Mouse (Mus musculus): Measurements from ENCODE around the gene Plin5. TPM values are rescaled to one million over a fixed set of nuclear protein-coding genes. Genes with fewer than 3 reads are reported as not detected.

Gene Plin5
- polyA plus RNA-seq, 1 experiment from 2014 or later: 0.15 TPM

DNA sequence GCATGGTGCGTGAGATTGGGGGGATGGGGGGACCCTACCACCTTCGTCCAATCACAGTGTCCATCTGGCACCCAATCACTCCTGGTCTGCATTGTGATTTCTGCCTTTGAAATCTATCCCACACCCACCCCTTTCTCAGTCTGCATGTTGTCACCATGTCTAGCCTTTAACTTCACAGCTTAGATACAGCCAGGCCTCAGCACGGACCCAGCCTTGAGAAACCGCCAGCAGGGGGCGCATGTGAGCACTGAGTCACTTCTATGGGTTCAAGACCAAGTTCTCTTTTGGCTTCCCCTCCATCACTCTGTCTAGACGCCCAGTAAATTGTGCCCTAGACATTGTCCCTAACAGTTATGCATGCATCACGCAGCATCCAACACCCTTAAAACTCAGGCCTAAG, 14.4 kb upstream of the Plin5 start:
- Histone ChIP-seq H3K4me3 (no peak overlapping the region), H3K9ac (no peak overlapping the region), H3K9me3 (no peaks in the 10 kb centered on the region), H3K4me2 (replicated peaks) (no peak overlapping the region), H3K27me3 (0 out of 2 replicates have a peak, but pooled peaks cover 5% of the 10 kb centered on the region), H3K36me3 (no peaks in the 10 kb centered on the region), H3K27ac (no peak overlapping the region), H3K4me1 (peaks cover 25% of the 10 kb centered on the region)
- no peak for ATAC-seq (ENCODE audit: insufficient number of reproducible peaks, insufficient read depth, low FRiP score, low TSS enrichment)
- 44% methylated on average over 7 of the region's 7 CpGs for WGBS

DNA sequence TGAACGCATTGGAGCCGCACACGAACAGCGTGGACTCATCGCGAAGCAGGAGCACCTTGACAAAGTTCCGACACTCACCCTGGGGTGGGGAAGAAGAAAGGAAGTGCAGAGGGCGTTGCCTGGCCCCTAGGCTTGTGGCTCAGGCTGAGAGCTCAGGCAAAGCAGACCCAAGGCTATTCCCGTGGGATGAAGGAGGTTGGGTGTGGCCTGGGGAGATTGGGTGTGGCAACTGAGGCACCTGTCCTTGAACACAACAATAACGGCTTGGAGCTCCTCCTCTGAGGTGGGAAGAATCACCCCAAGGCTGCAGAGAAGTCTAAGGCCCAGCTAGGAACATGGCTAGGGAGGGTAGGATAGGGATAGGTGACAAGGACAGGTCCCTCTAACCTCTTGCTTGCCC, 13.7 kb upstream of the Plin5 start:
- ATAC-seq (ENCODE audit: insufficient number of reproducible peaks, insufficient read depth, low FRiP score, low TSS enrichment): no peak
- WGBS: 88% methylated on average over 10 of the region's 10 CpGs
- no peak overlapping the region for H3K9ac ChIP-seq

DNA sequence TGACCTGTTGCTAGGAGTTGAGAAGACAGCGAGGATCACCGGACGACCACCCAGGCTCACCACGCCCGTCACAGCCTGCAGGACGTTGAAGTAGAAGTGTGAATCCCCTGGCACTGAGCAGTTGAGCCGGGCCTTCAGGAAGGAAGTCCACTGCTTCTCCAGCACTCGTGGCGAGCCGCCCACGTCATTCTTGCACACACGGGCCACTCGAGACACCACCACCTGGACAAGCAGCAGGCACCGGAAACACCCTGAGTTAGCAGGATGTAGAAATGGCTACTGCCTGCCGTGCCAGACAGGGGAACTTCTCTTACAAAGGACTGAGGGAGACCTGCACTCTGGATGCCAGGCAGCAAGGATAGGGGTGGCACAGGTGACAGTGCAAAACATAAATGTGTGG, 10.8 kb upstream of the Plin5 start:
- H3K4me2 ChIP-seq (replicated peaks): no peak overlapping the region
- 87% methylated on average over 15 of the region's 15 CpGs for WGBS
- peaks cover 16% of the 10 kb centered on the region for H3K27me3 ChIP-seq
- H3K36me3 ChIP-seq: no peaks in the 10 kb centered on the region
- H3K9ac ChIP-seq: no peak overlapping the region
- no peak overlapping the region for H3K27ac ChIP-seq
- peaks cover 9% of the 10 kb centered on the region for H3K4me1 ChIP-seq
- H3K4me3 ChIP-seq: no peak overlapping the region
- no peak for ATAC-seq (ENCODE audit: insufficient number of reproducible peaks, insufficient read depth, low FRiP score, low TSS enrichment)
- peaks cover 2% of the 10 kb centered on the region; the same call in 1 of the 2 replicates for H3K9me3 ChIP-seq

More for the DNA sequence above, 13.7 kb upstream of the Plin5 start:
- Histone ChIP-seq H3K4me3 (no peak overlapping the region), H3K27ac (no peak overlapping the region), H3K4me1 (peaks cover 25% of the 10 kb centered on the region), H3K4me2 (replicated peaks) (no peak overlapping the region), H3K36me3 (no peaks in the 10 kb centered on the region), H3K9me3 (no peaks in the 10 kb centered on the region), H3K27me3 (0 out of 2 replicates have a peak, but pooled peaks cover 5% of the 10 kb centered on the region)

DNA sequence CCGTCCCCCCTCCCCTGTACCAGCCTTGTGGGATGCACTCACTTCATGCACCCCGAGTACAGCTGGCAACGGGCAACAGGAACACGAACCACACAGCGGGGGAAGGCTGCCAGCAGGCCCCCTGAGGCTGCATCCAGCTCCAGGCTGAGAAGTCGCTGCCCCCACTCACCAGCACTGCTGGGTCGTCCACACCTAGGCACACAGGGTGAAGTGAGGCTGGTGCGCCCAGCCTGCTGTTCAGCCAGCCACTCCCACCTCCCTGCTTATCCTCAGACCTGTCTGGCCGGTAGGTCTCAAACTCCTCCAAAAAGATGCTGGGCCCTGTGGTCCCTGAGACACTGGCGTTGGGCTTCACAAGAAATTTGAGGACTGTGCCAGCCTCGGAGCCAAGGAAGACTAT, 8.8 kb upstream of the Plin5 start:
- Histone ChIP-seq H3K9me3 (peaks cover 15% of the 10 kb centered on the region), H3K4me2 (replicated peaks) (no peak overlapping the region), H3K27me3 (peaks cover 37% of the 10 kb centered on the region), H3K27ac (no peak overlapping the region), H3K4me1 (peaks cover 9% of the 10 kb centered on the region), H3K9ac (no peak overlapping the region), H3K4me3 (no peak overlapping the region), H3K36me3 (no peaks in the 10 kb centered on the region)
- ATAC-seq (ENCODE audit: insufficient number of reproducible peaks, insufficient read depth, low FRiP score, low TSS enrichment): no peak
- WGBS: 63% methylated on average over 11 of the region's 11 CpGs

DNA sequence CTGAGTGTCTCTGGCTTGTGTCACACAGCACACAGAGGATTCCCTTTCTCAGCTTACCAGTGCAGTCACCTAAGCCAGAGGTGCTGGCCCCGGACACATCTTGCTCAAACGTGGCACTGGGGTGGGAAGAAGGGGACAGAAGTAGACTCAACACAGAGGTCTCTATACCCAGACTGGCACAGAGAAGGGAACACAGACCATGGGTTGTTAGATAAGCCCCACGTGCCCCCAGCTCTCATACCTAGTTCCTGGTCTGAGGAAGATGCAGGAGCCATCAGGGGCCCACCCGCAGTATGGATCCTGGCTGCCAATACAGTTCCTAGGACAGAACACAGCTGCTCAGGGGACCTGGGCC, 7.9 kb upstream of the Plin5 start:
- Histone ChIP-seq H3K4me3 (no peak overlapping the region), H3K4me2 (replicated peaks) (no peak overlapping the region), H3K4me1 (peaks cover 13% of the 10 kb centered on the region), H3K27ac (no peak overlapping the region), H3K36me3 (no peaks in the 10 kb centered on the region), H3K27me3 (peaks cover 46% of the 10 kb centered on the region), H3K9me3 (peaks cover 15% of the 10 kb centered on the region), H3K9ac (no peak overlapping the region)
- no peak for ATAC-seq (ENCODE audit: insufficient number of reproducible peaks, insufficient read depth, low FRiP score, low TSS enrichment)
- WGBS: 77% methylated on average over 4 of the region's 4 CpGs

DNA sequence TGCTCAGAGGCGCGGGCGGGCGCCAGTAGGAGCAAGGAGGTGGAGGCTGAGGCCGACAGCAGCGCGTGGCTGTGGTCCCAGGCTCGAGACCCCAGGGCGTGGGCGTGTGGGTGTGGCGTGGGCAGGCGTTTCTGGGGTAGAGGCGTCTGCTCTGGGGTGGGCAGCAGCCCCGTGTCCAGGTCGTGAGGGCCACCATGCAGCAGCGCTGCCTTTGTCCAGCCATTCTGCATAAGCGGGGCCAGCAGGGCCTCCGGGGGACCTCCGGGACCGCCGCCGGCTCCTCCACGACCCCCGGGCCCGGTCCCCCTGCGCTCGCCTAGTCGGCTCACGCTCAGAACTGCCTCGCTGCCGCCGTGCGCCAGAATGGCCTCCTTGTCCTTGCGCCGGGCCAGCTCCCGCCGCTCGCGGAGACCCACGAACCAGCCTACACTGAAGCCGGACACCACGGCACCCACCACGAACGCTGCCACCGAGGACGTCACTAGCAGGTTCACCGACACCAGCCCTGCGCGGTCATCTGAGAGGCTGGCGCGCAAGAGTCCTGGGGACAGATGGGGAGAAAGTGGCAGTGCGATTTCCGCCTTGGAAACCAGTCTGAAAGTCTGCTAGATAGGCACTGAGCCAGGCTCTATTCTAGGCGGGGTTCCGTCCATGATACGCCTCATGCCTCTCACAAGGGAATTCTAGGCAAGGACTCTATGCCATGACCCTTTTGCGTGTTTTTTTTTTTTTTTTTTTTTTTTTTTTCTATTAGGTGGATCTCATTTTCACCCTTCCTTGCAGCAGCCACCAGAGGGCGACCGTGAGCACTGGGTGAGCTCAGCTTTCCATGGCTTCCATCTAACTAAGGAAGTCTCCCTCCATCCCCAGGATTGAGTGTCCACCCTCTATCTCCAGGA, 7.2 kb upstream of the Plin5 start:
- ATAC-seq (ENCODE audit: insufficient number of reproducible peaks, insufficient read depth, low FRiP score, low TSS enrichment): no peak
- H3K4me1 ChIP-seq: peaks cover 19% of the 10 kb centered on the region
- H3K9ac ChIP-seq: peak overlapping the region; percentile 51
- H3K27ac ChIP-seq: no peak overlapping the region
- H3K4me2 ChIP-seq (replicated peaks): peak overlapping the region; percentile 65
- peaks cover 52% of the 10 kb centered on the region for H3K27me3 ChIP-seq
- 5% methylated on average over 58 of the region's 59 CpGs for WGBS
- H3K9me3 ChIP-seq: peaks cover 15% of the 10 kb centered on the region
- H3K4me3 ChIP-seq: peak overlapping the region; percentile 36
- no peaks in the 10 kb centered on the region for H3K36me3 ChIP-seq

DNA sequence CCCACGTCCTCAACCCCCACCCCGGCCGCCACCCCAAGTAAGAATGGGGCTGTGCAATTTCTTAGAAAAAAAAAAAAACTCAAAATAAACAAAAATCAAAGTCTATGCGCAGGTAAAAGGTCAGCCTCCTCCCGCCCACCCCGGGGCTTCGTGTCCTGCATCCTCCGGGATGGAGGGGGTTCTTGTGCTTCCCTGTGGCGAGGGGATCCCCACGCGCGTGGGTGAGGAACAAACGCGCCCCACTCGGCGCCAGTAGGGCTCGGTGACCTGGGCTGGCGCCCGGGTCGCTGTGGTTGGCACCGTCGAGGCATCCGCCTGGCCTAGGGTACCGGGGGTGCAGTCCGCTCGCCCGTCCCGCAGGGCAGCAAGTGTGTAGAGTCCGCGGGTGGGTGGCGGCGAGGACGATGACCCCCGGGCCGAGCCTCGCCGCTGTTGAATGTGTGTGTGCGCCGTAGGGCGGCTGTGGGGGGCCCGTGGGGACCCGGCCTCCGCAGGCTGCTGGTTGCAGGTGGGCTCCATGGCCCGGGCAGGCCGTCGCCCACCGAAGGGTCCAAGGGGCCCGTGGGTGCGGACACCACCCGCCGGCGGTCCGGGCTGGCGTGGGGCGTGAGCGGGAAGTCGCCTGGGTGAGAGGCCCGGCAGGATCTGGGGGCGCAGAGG, 6.4 kb upstream of the Plin5 start:
- peaks cover 15% of the 10 kb centered on the region for H3K9me3 ChIP-seq
- 42% methylated on average over 59 of the region's 59 CpGs for WGBS
- ATAC-seq (ENCODE audit: insufficient number of reproducible peaks, insufficient read depth, low FRiP score, low TSS enrichment): no peak
- peaks cover 20% of the 10 kb centered on the region for H3K4me1 ChIP-seq
- no peak overlapping the region for H3K27ac ChIP-seq
- peak overlapping the region; percentile 65 for H3K4me2 ChIP-seq (replicated peaks)
- peak overlapping the region; percentile 36 for H3K4me3 ChIP-seq
- H3K27me3 ChIP-seq: peaks cover 60% of the 10 kb centered on the region
- H3K36me3 ChIP-seq: no peaks in the 10 kb centered on the region
- peak overlapping the region; percentile 51 for H3K9ac ChIP-seq

DNA sequence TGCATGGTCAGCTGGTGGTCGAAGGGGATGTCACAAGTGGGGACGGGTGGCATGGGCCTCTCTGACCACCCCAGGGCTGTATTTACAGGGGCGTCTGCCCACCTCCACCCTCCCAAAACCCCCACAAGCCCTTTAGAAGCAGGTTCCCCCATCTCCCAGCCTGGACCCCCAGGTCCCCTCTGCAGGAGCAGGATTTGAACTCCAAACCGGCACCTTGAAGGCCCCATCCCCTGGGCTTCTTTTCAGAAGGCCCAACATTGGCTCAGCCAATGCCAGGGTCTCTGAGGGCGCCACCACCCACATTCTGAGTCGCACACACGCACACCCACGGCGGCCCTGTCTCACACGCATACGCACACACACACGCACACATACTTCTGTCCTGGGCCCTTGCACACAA, 5.8 kb upstream of the Plin5 start:
- Histone ChIP-seq H3K4me2 (replicated peaks) (no peak overlapping the region), H3K9ac (no peak overlapping the region)

DNA sequence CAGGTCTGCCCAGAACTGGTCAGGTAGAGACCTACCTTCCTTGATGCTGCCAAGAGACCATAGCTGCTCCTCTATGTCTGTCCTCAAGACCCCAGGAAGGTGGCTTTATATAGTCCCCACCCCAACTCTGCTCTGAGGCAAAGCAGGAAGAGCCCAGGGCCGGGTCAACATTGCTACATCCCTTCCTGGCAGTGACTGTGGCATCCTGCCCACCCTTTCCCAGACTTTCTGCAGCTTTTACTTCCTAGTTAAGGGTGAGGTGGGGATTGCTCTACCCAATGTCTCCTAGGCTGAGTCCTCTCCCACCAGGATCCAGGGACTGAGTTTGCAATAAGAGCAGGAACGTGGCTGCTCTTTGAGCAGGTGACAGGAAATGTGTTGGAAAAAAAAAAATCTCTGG, 4.4 kb upstream of the Plin5 start, which contains the start of gene Lrg1:
Gene Lrg1 (minus strand): TSS at position 176 of the 400 bp plus-strand sequence.
- 0 out of 2 replicates have a peak within 1 kb of the TSS, but pooled peaks have one; percentile 22 for H3K4me2 ChIP-seq (replicated peaks)
- H3K27ac ChIP-seq: no peak within 1 kb of the TSS
- H3K9me3 ChIP-seq: peaks cover 15% of the 10 kb centered on the region
- no peak within 1 kb of the TSS for H3K4me3 ChIP-seq
- peaks cover 26% of the 10 kb centered on the region for H3K4me1 ChIP-seq
- H3K36me3 ChIP-seq: no peaks in the 10 kb centered on the region
- no peak for ATAC-seq (ENCODE audit: insufficient number of reproducible peaks, insufficient read depth, low FRiP score, low TSS enrichment)
- no peak within 1 kb of the TSS for H3K9ac ChIP-seq
- 66% methylated on average over 2 of the region's 2 CpGs for WGBS
- H3K27me3 ChIP-seq: peaks cover 77% of the 10 kb centered on the region

More for the DNA sequence above, 5.8 kb upstream of the Plin5 start:
- no peak overlapping the region for H3K4me3 ChIP-seq
- H3K27ac ChIP-seq: no peak overlapping the region
- no peak for ATAC-seq (ENCODE audit: insufficient number of reproducible peaks, insufficient read depth, low FRiP score, low TSS enrichment)
- H3K4me1 ChIP-seq: peaks cover 20% of the 10 kb centered on the region
- peaks cover 67% of the 10 kb centered on the region for H3K27me3 ChIP-seq
- H3K9me3 ChIP-seq: peaks cover 15% of the 10 kb centered on the region
- no peaks in the 10 kb centered on the region for H3K36me3 ChIP-seq
- WGBS: 88% methylated on average over 12 of the region's 12 CpGs

DNA sequence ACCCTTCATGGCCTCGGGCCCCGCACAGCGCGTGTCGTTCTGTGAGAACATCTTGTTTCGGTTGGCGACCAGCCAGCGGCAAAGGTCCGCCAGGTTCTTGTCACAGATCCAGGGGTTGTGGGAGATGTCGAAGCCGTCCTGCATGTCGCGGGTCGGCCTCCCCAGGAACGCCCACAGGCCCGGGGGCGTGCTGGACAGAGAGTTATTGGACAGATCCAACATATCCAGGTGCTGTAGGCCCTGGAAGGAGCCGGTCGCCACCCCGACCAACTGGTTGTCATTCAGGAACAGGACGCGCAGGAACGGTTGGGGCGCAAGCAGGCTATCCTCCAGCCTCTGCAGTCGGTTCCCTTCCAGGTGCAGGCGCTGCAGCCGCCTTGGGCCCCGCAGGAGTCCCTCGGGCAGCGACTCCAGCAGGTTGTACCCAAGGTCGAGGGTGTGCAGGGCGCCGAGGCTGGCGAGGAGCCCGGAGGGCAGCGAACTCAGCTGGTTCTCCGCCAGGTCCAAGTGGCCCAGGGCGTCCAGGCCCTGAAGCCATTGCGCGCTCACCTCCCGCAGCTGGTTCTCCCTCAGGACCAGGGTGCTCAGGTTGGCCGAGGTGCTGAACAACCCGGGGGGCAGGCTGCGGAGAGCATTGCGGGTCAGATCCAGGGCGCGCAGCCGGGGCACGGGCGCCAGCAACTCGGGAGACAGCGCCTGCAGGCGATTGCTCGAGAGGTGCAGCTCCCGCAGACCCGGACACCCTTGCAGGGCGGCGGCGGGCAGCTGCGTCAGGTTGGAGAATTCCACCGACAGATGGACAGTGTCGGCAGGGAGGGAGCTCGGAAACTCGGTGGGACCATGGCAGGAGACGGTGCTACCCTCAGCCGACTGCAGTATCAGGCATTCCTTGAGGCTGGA, 2.8 kb upstream of the Plin5 start:
- Histone ChIP-seq H3K4me3 (0 out of 2 replicates have a peak overlapping the region, but pooled peaks have one; percentile 12), H3K4me2 (replicated peaks) (peak overlapping the region; percentile 22), H3K27ac (no peak overlapping the region), H3K9ac (no peak overlapping the region), H3K9me3 (peaks cover 15% of the 10 kb centered on the region), H3K27me3 (peaks cover 85% of the 10 kb centered on the region), H3K4me1 (peaks cover 26% of the 10 kb centered on the region), H3K36me3 (no peaks in the 10 kb centered on the region)
- no peak for ATAC-seq (ENCODE audit: insufficient number of reproducible peaks, insufficient read depth, low FRiP score, low TSS enrichment)
- 6% methylated on average over 66 of the region's 66 CpGs for WGBS

DNA sequence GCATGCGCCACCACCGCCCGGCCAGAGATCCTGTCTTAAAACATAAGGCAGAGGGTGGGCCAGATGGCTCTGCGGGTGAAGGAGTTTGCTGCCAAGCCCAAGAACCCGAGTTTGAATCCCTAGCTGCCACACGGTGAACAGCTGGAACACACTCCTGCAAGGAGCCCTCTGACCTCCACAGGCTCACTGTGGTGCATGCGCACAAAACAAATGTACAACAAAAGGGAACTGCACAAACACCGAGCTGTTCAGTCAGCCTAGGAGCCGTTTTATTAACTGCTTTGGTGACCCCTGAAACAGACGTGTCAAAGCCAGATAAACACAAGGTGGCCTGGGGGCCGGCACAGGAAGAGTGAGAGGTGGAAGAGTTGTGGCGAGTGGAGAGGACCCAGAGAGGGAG, 2.0 kb upstream of the Plin5 start:
- 41% methylated on average over 12 of the region's 12 CpGs for WGBS
- Histone ChIP-seq H3K9me3 (peaks cover 15% of the 10 kb centered on the region), H3K27me3 (peaks cover 81% of the 10 kb centered on the region), H3K4me1 (peaks cover 24% of the 10 kb centered on the region), H3K9ac (no peak overlapping the region), H3K4me3 (peak overlapping the region; percentile 9; the same call in 1 of the 2 replicates), H3K27ac (no peak overlapping the region), H3K4me2 (replicated peaks) (peak overlapping the region; percentile 2; the same call in 1 of the 2 replicates), H3K36me3 (no peaks in the 10 kb centered on the region)
- ATAC-seq (ENCODE audit: insufficient number of reproducible peaks, insufficient read depth, low FRiP score, low TSS enrichment): no peak
